Mouse (Mus musculus) spleen, adult 2 months (tissue): ENCODE data around the gene Pcolce2.

Experiments
- CTCF ChIP-seq: fragments of 200-500 bp; IDR thresholded peaks from 2 replicates; pipeline ENCODE4 v1.5.1; 2011; ENCODE audit warnings: mild to moderate bottlenecking, inconsistent platforms; ENCODE audit not compliant: insufficient read depth, insufficient read length, insufficient replicate concordance; ENCODE audit errors: extremely low read depth
- POLR2A ChIP-seq: fragments of 200-500 bp; IDR thresholded peaks from 2 replicates; pipeline ENCODE4 v1.6.1; 2011; ENCODE audit warnings: low read depth, low read length, inconsistent platforms

DNA sequence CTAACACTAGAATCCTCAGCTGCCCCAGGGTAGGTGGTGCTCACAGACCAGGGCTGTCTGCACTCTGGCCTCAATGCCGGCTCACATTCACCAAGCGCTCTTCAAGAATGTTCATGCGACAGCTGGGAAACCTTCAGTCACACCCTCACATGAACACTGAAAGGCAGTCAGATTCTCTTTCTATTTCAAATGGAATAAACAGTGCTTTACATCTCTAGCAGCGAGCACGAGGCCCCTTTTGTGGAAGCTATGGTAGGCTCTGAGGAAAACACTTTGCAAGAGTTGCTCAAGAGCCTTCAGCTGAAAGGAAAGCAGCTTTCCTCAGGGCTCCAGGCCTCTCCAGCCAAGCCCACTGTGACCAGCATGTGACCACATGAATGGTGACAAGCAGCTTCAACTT, 68.0 kb downstream of the Pcolce2 start:
- TF ChIP-seq POLR2A (no peak), CTCF (no peak)
